Mouse (Mus musculus): Measurements from ENCODE around the gene Gm21992.

The Gm21992 gene

GRCm38 (mm10) chr19:4711601-4712155 is 99.7 kb downstream of the Gm21992 start:
- no peak for DNase-seq (ENCODE audit: low spot score in 2 of 2)

- peak; percentile 84 to 87 for DNase-seq (ENCODE audit: low spot score in 2 of 2)
Measured at GRCm38 (mm10) chr19:4711098-4711600, 100.3 kb downstream of the Gm21992 start, which contains the start of gene Sptbn2. Gene Sptbn2, plus strand, starts transcription at chr19:4711167.

DNA sequence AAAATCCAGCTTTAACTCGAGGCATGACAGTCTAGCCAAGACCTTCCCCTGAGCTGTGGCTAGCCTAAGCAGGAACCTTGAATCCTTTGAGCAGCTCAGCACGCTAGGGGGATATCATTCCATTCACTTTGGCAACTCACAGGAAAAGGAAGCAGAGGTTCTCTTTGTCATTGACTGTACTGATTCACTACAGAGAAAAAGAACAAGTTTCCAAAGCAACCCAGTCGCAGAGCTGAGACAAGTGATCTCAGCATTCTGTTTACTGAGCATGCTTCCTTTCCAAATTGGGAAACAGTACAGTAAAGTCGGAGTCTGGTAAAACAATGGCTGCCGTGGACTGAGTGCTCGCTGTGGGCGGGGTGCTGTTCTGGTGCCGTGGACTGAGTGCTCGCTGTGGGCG is 102.6 kb downstream of the Gm21992 start:
- no peak for DNase-seq (ENCODE audit: low spot score in 2 of 2)

- no peak for DNase-seq (ENCODE audit: low spot score in 2 of 2)
Measured at GRCm38 (mm10) chr19:4701221-4701620, 110.2 kb downstream of the Gm21992 start.

DNA sequence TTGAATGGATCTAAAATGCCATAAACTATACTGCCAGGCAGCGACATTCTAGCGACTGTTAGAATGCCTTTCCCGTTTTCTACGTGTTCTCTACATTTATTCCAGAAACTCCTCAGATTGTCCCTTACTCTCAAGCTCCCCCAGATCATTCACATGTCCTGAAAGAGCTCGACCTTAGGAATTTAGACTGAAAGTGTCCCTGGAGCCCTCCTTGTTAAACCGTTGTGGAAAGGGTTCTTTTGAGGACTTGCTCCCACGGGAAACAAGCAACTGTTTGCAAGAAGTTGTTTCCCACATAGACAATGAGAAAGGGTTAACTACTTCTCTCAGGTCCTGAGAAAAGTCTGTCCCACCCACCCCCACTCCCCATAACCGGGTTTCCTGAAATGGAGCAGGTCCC is 110.8 kb downstream of the Gm21992 start:
- DNase-seq (ENCODE audit: low spot score in 2 of 2) = no peak

DNA sequence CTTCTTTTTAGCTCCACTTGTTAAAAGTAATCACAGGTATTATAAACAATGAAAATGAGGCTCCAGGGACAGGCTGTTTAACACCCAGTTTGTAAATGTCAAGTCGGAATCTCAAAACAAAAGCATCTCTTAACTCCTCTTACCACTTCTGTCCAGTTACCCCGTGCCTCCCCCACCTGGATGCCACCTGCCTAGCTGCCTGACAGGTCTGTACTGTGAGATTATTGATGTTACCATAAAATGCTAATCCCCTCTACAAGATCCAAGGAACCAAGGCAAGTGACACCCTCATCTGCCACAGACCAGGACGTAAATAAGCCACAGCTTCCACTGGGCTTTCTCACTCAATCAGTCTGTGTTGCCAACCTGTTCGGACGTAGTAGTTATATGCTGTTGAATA is 111.6 kb downstream of the Gm21992 start:
- DNase-seq (ENCODE audit: low spot score in 2 of 2) = no peak

DNA sequence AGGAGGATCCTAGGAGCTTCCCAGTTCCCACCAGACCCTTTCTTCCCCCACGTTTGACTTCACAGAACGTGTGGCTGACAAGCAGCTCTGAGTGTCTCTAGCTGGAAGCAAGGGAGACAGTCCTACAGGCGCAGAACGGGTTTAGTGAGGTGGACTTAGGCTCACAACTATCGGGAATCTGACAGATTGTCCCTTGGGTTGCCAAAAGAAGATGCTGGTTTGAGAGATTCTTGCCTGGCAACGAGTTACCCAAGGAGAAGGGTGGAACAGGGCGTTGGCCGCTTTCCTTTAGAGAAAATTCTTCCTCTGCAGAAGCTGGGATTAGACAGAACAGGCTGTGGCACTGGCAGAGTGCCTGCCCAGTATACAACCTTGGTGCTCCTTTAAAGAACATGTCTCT is 112.6 kb downstream of the Gm21992 start:
- peak in 1 of 2 experiments; percentile 67 for DNase-seq (ENCODE audit: low spot score in 2 of 2)

DNA sequence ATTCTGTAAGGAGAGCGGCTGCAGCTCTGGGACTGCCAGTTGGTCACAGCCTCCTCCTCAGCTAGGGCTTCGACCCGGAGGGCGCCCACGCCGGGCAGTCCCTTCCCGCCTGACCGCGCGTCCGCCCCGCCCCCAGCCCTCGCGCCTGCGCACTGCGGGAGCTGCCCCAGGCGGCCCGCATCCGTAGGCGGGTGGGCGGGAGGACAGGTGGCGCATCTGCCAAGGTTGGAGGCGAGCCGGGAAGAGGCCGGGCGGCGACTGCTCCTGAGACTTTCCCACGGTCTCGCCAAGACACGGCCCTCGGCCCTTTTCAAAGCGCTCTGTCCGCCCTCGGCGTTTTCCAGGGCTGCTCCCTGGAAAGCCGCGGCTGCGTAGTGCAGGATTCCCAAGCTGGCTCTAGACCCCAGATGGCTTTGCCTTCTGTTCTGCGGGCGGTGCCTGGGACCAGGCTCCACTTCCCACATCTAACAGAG is 113.2 kb downstream of the Gm21992 start, which contains the start of gene Gm960:
Gene Gm960 (minus strand): TSS at position 464 of the 473 bp plus-strand sequence.
- peak in 1 of 2 experiments; percentile 81 for DNase-seq (ENCODE audit: low spot score in 2 of 2)

- DNase-seq (ENCODE audit: low spot score in 2 of 2) = no peak
Measured at GRCm38 (mm10) chr19:4697721-4698120, 113.7 kb downstream of the Gm21992 start.

- no peak for DNase-seq (ENCODE audit: low spot score in 2 of 2)
Measured at GRCm38 (mm10) chr19:4697121-4697520, 114.3 kb downstream of the Gm21992 start.

- DNase-seq (ENCODE audit: low spot score in 2 of 2) = no peak
Measured at GRCm38 (mm10) chr19:4694346-4694745, 117.1 kb downstream of the Gm21992 start.

Measured in left cerebral cortex, adult 9 months (tissue).